Mouse (Mus musculus) E14TG2a.4 (cell line): ENCODE data around the gene Swsap1.

Experiments used
- CTCF ChIP-seq: conservative IDR thresholded peaks from 2 replicates; pipeline ENCODE4 v1.5.1; 2014; ENCODE audit warnings: low read length
- NANOG ChIP-seq: IDR thresholded peaks from 2 replicates; pipeline ENCODE4 v1.6.1; 2014; ENCODE audit warnings: borderline replicate concordance, low read length, mixed read lengths
- POU5F1 ChIP-seq: IDR thresholded peaks from 2 replicates; pipeline ENCODE4 v1.6.1; 2014; ENCODE audit warnings: low read length, borderline replicate concordance

- TF ChIP-seq CTCF: no peak
- TF ChIP-seq NANOG: no peak
- no peak for TF ChIP-seq POU5F1
These were observed 36.7 kb downstream of the Swsap1 start for GRCm38 (mm10) chr9:21992227-21992626.
